Mouse (Mus musculus): Measurements from ENCODE around the gene Ncapd2. TPM values are rescaled to one million over a fixed set of nuclear protein-coding genes. Genes with fewer than 3 reads are reported as not detected.
A peak's percentile ranks its signal among the peaks of the same experiment; 100 is the strongest.

Gene Ncapd2
- 24.3 and 53.4 TPM in 2 replicates for polyA plus RNA-seq (2012; rRNA removed)

- under 1% methylated on average over 54 of the region's 54 CpGs for WGBS
- TF ChIP-seq CTCF (IDR thresholded peaks at IDR 0.05; ENCODE audit: extremely low read depth, insufficient read length, insufficient replicate concordance, low read depth, low read length) = no peak
- no peak for TF ChIP-seq POLR2A (IDR thresholded peaks at IDR 0.05; ENCODE audit: low read depth, low read length)
Measured at GRCm38 (mm10) chr6:125191332-125192015, at the start of gene Ncapd2, which contains the start of gene Mrpl51. Ncapd2 (minus strand) TSS chr6:125191701. Mrpl51 (plus strand) TSS chr6:125191801.

GRCm38 (mm10) chr6:125240617-125241016 lies 49.1 kb upstream of the Ncapd2 start:
- Histone ChIP-seq H3K4me1 (ENCODE audit: control insufficient read depth, insufficient read depth, insufficient read length, low read length) (peaks cover 9% of the 10 kb centered on the region; the same call in 1 of the 2 replicates), H3K36me3 (ENCODE audit: control insufficient read depth, insufficient read depth, low read length) (no peaks in the 10 kb centered on the region), H3K27ac (ENCODE audit: insufficient read depth, low read depth, low read length) (no peak overlapping the region), H3K4me3 (ENCODE audit: low read depth, low read length) (no peak overlapping the region), H3K27me3 (ENCODE audit: control insufficient read depth, insufficient read depth, low read length) (no peaks in the 10 kb centered on the region)
- TF ChIP-seq POLR2A (IDR thresholded peaks at IDR 0.05; ENCODE audit: low read depth, low read length) (no peak), CTCF (IDR thresholded peaks at IDR 0.05; ENCODE audit: extremely low read depth, insufficient read length, insufficient replicate concordance, low read depth, low read length) (no peak)
- 83% methylated on average over 5 of the region's 5 CpGs for WGBS

More at GRCm38 (mm10) chr6:125191332-125192015, at the start of gene Ncapd2, which contains the start of gene Mrpl51:
- Histone ChIP-seq H3K36me3 (ENCODE audit: control insufficient read depth, insufficient read depth, low read length) (peaks cover 22% of the 10 kb centered on the region), H3K4me1 (ENCODE audit: control insufficient read depth, insufficient read depth, insufficient read length, low read length) (peaks cover 3% of the 10 kb centered on the region; the same call in 1 of the 2 replicates), H3K4me3 (ENCODE audit: low read depth, low read length) (peak within 1 kb of the TSS; percentile 94), H3K27me3 (ENCODE audit: control insufficient read depth, insufficient read depth, low read length) (no peaks in the 10 kb centered on the region), H3K27ac (ENCODE audit: insufficient read depth, low read depth, low read length) (peak within 1 kb of the TSS; percentile 99)

- TF ChIP-seq CTCF (IDR thresholded peaks at IDR 0.05; ENCODE audit: extremely low read depth, insufficient read length, insufficient replicate concordance, low read depth, low read length) (no peak), POLR2A (IDR thresholded peaks at IDR 0.05; ENCODE audit: low read depth, low read length) (no peak)
- H3K4me1 ChIP-seq (ENCODE audit: control insufficient read depth, insufficient read depth, insufficient read length, low read length) = peaks cover 10% of the 10 kb centered on the region; the same call in 1 of the 2 replicates
- H3K4me3 ChIP-seq (ENCODE audit: low read depth, low read length) = no peak overlapping the region
- WGBS = 89% methylated on average over 5 of the region's 5 CpGs
- H3K36me3 ChIP-seq (ENCODE audit: control insufficient read depth, insufficient read depth, low read length) = no peaks in the 10 kb centered on the region
- H3K27me3 ChIP-seq (ENCODE audit: control insufficient read depth, insufficient read depth, low read length) = no peaks in the 10 kb centered on the region
- no peak overlapping the region for H3K27ac ChIP-seq (ENCODE audit: insufficient read depth, low read depth, low read length)
Measured at GRCm38 (mm10) chr6:125239547-125239946, 48.0 kb upstream of the Ncapd2 start.

- WGBS = 43% methylated on average over 6 of the region's 6 CpGs
- H3K36me3 ChIP-seq (ENCODE audit: control insufficient read depth, insufficient read depth, low read length) = no peaks in the 10 kb centered on the region
- H3K27me3 ChIP-seq (ENCODE audit: control insufficient read depth, insufficient read depth, low read length) = no peaks in the 10 kb centered on the region
- H3K4me1 ChIP-seq (ENCODE audit: control insufficient read depth, insufficient read depth, insufficient read length, low read length) = peaks cover 13% of the 10 kb centered on the region; the same call in 1 of the 2 replicates
- no peak for TF ChIP-seq CTCF (IDR thresholded peaks at IDR 0.05; ENCODE audit: extremely low read depth, insufficient read length, insufficient replicate concordance, low read depth, low read length)
- TF ChIP-seq POLR2A (IDR thresholded peaks at IDR 0.05; ENCODE audit: low read depth, low read length) = no peak
- no peak overlapping the region for H3K4me3 ChIP-seq (ENCODE audit: low read depth, low read length)
- H3K27ac ChIP-seq (ENCODE audit: insufficient read depth, low read depth, low read length) = no peak overlapping the region
Measured at GRCm38 (mm10) chr6:125238396-125238795, 46.9 kb upstream of the Ncapd2 start.

GRCm38 (mm10) chr6:125237421-125237820 lies 45.9 kb upstream of the Ncapd2 start:
- Histone ChIP-seq H3K36me3 (ENCODE audit: control insufficient read depth, insufficient read depth, low read length) (no peaks in the 10 kb centered on the region), H3K4me3 (ENCODE audit: low read depth, low read length) (no peak overlapping the region), H3K27me3 (ENCODE audit: control insufficient read depth, insufficient read depth, low read length) (no peaks in the 10 kb centered on the region), H3K27ac (ENCODE audit: insufficient read depth, low read depth, low read length) (no peak overlapping the region), H3K4me1 (ENCODE audit: control insufficient read depth, insufficient read depth, insufficient read length, low read length) (peaks cover 13% of the 10 kb centered on the region; the same call in 1 of the 2 replicates)
- TF ChIP-seq POLR2A (IDR thresholded peaks at IDR 0.05; ENCODE audit: low read depth, low read length) (no peak), CTCF (IDR thresholded peaks at IDR 0.05; ENCODE audit: extremely low read depth, insufficient read length, insufficient replicate concordance, low read depth, low read length) (no peak)
- 91% methylated on average over 4 of the region's 4 CpGs for WGBS

- peak within 1 kb of the TSS; percentile 32 for H3K4me3 ChIP-seq (ENCODE audit: low read depth, low read length)
- no peaks in the 10 kb centered on the region for H3K36me3 ChIP-seq (ENCODE audit: control insufficient read depth, insufficient read depth, low read length)
- H3K4me1 ChIP-seq (ENCODE audit: control insufficient read depth, insufficient read depth, insufficient read length, low read length) = peaks cover 16% of the 10 kb centered on the region; the same call in 1 of the 2 replicates
- TF ChIP-seq CTCF (IDR thresholded peaks at IDR 0.05; ENCODE audit: extremely low read depth, insufficient read length, insufficient replicate concordance, low read depth, low read length) = no peak
- no peak for TF ChIP-seq POLR2A (IDR thresholded peaks at IDR 0.05; ENCODE audit: low read depth, low read length)
- peak within 1 kb of the TSS; percentile 14; the same call in 1 of the 2 replicates for H3K27ac ChIP-seq (ENCODE audit: insufficient read depth, low read depth, low read length)
- WGBS = 75% methylated on average over 6 of the region's 6 CpGs
- H3K27me3 ChIP-seq (ENCODE audit: control insufficient read depth, insufficient read depth, low read length) = no peaks in the 10 kb centered on the region
Measured at GRCm38 (mm10) chr6:125236782-125237181, 45.3 kb upstream of the Ncapd2 start, which contains the start of gene Cd27. Cd27 (minus strand) TSS chr6:125237010.

GRCm38 (mm10) chr6:125236341-125236740 lies 44.8 kb upstream of the Ncapd2 start:
- TF ChIP-seq POLR2A (IDR thresholded peaks at IDR 0.05; ENCODE audit: low read depth, low read length) (no peak), CTCF (IDR thresholded peaks at IDR 0.05; ENCODE audit: extremely low read depth, insufficient read length, insufficient replicate concordance, low read depth, low read length) (no peak)
- peaks cover 16% of the 10 kb centered on the region; the same call in 1 of the 2 replicates for H3K4me1 ChIP-seq (ENCODE audit: control insufficient read depth, insufficient read depth, insufficient read length, low read length)
- peak overlapping the region; percentile 32 for H3K4me3 ChIP-seq (ENCODE audit: low read depth, low read length)
- H3K36me3 ChIP-seq (ENCODE audit: control insufficient read depth, insufficient read depth, low read length) = no peaks in the 10 kb centered on the region
- no peaks in the 10 kb centered on the region for H3K27me3 ChIP-seq (ENCODE audit: control insufficient read depth, insufficient read depth, low read length)
- 78% methylated on average over 6 of the region's 6 CpGs for WGBS
- 0 out of 2 replicates have a peak overlapping the region, but pooled peaks have one; percentile 14 for H3K27ac ChIP-seq (ENCODE audit: insufficient read depth, low read depth, low read length)

All from small intestine, adult 2 months (tissue).